Mouse (Mus musculus) bone marrow, adult 2 months (tissue): ENCODE results near the gene Fam184b. TPM values are rescaled to one million over a fixed set of nuclear protein-coding genes. Genes with fewer than 3 reads are reported as not detected.

Experiments
- H3K27ac ChIP-seq: fragments of 200-500 bp; 2 replicates; pipeline ENCODE4 v1.5.1; 2012; ENCODE audit warnings: low read depth, mild to moderate bottlenecking, control low read depth, inconsistent platforms, low read length; ENCODE audit not compliant: control insufficient read depth, poor library complexity, insufficient read depth
- H3K4me1 ChIP-seq: fragments of 200-500 bp; 2 replicates; pipeline ENCODE4 v1.6.1; 2011; ENCODE audit warnings: low read length; ENCODE audit not compliant: control insufficient read depth, insufficient read depth
- H3K4me3 ChIP-seq: fragments of 200-500 bp; replicated peaks from 2 replicates; pipeline ENCODE3; 2011; ENCODE audit warnings: mild to moderate bottlenecking, low read depth, low read length, control low read depth; ENCODE audit not compliant: control insufficient read depth
- CTCF ChIP-seq: fragments of 200-500 bp; IDR thresholded peaks from 2 replicates; pipeline ENCODE4 v1.5.1; 2011; ENCODE audit warnings: low read length, control low read depth; ENCODE audit not compliant: control insufficient read depth, insufficient read depth
- POLR2A ChIP-seq: fragments of 200-500 bp; IDR thresholded peaks from 2 replicates; pipeline ENCODE4 v1.6.1; 2011; ENCODE audit warnings: low read depth, mild to moderate bottlenecking, control low read depth, low read length, borderline replicate concordance; ENCODE audit not compliant: control insufficient read depth
- WGBS: fragments of 180-500 bp; shearing (Covaris S2); methylation state at CpG from one replicate; pipeline ENCODE4 v1.1.7; 2018; 5-methylcytosine and 5-hydroxymethylcytosine counted together
- polyA plus RNA-seq: library from polyadenylated mRNA; stranded (reverse); fragments of >200 nt; gene quantifications from 2 replicates; pipeline ENCODE4 v1.2.4, GENCODE M21; 2011; ENCODE audit warnings: low replicate concordance; ENCODE audit not compliant: missing spikeins, insufficient read depth, insufficient read length

The Fam184b gene
- polyA plus RNA-seq, 1 experiment: not detected

DNA sequence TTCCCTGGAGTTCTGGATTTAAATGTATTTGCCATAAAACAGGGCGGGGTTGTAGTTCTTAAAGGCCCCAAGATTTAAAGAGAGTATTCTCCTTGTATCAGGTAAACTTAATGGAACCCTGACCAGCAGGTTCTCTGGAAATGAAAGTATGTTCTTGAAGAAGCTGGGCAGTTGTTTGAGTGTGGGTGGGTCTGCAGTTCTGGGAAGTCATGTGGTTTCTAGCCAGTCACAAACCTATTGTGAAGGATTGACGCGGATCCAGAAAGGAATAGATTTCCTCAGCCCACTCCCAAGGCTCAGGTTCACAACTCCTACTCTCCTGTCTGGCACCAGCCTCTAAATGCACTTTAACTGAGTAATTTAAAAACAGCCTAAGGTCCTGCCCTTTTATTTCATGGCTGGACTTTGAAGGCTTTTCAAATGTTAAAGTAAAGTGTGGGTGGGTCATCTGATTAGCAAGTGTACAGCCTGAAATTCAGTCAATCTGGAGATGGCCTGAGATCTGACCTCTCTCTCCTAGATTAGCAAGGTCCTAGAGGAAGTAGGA lies 143.9 kb downstream of the Fam184b start:
- H3K4me1 ChIP-seq: no peaks in the 10 kb centered on the region
- no peak for TF ChIP-seq CTCF
- TF ChIP-seq POLR2A: no peak
- 85% methylated on average over 3 of the region's 3 CpGs for WGBS
- H3K4me3 ChIP-seq: no peak overlapping the region
- H3K27ac ChIP-seq: no peak overlapping the region

DNA sequence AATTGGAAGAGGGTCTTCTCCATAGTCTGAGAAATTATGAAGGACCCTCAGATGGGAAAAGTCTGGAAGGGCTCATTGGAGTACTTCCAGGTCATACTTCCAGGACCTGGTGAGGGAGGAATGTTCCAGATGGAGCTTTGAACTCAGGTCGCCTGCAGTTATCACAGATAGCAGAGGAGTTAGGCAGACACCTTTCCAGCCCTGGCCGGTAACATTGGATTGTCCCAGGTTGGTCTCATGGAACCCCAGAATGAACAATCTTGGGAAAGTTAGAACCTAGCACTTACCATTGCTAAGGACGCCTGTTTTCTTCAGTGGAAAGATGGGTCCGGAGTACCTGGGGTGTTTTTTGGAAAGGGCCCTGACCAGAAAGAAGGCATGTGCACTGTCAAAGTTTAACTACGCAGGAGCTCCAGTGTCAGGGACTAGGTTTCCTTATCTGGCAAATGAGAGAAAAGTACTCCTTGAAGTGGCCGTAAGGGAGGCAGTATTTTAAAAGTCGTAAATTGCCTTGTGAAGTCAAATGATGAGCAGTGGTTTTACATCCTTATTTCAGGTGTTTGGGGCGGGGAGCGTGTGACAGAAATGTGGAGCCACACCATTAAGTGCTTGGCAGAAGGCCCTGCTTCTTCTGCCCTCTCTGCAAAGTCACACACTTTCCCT lies 145.2 kb downstream of the Fam184b start:
- WGBS: 71% methylated on average over 9 of the region's 9 CpGs
- TF ChIP-seq POLR2A: no peak
- TF ChIP-seq CTCF: no peak
- Histone ChIP-seq H3K4me1 (no peaks in the 10 kb centered on the region), H3K27ac (no peak overlapping the region), H3K4me3 (no peak overlapping the region)

DNA sequence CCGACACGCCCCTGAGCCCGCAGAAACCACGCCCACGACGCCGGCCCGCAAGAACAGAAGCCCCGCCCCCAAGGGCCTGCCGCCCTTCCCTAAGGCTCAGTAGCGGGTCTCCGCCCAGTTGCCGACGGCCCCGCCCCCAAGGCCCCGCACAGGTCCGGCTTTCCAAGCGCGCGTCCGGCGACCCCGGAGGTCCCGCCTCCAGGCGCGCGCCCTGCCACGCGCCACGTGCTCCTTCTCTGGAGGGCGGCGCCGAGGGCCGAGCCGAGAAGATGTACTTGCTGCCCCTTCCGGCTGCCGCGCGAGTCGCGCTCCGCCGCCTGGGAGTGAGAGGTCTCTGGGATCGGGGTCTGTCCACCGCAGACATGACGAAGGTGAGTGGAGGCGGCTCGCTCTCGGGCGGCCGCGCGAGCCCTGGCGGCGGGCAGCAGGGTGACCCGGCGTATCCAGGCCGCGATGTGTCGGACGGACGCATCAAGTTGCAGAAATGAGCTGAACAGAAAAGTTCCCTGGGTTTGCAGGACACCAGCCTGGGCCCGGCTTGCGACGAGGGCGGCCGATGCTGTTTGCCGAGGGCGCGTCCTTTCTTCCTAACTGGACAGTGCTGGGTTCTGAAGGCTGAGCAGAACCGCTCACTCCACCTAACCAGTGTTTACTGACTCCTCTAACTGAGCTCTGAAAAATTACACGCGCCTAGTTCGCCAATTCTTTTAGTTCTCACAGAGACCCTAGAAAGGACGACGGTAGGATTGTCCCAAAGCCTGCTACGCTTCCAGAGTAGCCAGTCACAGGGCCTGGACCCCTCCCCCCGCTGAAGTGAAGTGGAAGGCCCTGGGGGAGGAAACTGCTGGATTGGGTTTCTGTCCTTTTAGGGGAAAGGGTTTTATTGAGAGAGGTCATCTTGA lies 146.0 kb downstream of the Fam184b start, which contains the start of gene Lap3:
Lap3 (plus strand) TSS at position 184 of the 902 bp plus-strand sequence.
- H3K27ac ChIP-seq: peak within 1 kb of the TSS; percentile 33; the same call in 1 of the 2 replicates
- under 1% methylated on average over 78 of the region's 78 CpGs for WGBS
- TF ChIP-seq POLR2A (peak; percentile 80; the same call in 1 of the 2 replicates), CTCF (no peak)
- H3K4me3 ChIP-seq: peak within 1 kb of the TSS; percentile 70
- H3K4me1 ChIP-seq: no peaks in the 10 kb centered on the region

DNA sequence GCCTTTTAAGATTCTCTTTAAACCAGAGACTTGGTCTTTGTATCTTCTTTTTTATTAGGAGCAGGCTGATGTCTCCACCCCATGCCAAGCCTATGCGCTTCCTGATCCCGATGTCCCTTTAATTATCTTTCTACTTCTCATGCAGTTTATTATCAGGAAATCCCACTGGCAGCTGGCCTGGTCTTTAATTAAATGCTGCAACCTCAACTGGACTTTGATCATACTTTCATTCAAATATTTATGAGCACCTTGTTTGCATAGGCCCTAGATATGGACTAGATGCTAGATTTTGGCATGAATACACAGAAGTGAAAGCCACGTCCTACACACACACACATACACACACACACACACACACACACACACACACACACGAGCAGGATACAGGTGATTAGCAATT lies 147.6 kb downstream of the Fam184b start:
- 67% methylated on average over 4 of the region's 4 CpGs for WGBS
- no peak for TF ChIP-seq POLR2A
- no peak for TF ChIP-seq CTCF
- no peak overlapping the region for H3K27ac ChIP-seq
- H3K4me3 ChIP-seq: no peak overlapping the region
- no peaks in the 10 kb centered on the region for H3K4me1 ChIP-seq

DNA sequence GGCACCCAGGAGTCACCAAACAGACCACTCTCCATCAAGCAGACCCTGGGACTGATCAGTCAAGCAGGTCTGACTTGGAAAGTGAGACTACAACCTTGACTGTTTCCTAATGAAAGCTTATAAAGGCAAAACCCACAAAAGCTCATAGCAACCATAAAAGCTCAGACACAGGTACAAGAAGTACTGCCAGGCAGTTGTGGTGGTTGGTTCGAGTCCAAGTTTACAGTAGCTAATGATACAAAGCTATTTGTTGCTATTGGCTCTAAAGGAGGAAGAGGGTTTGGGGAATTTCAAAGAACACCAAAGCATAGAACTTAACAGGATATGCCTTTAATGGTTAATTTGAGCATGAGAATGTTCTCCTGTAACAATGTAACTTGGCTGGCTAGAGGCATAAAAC lies 155.8 kb downstream of the Fam184b start:
- TF ChIP-seq CTCF (no peak), POLR2A (no peak)
- Histone ChIP-seq H3K4me1 (no peaks in the 10 kb centered on the region), H3K27ac (no peak overlapping the region), H3K4me3 (no peak overlapping the region)
- 74% methylated on average over 1 of the region's 1 CpGs for WGBS

DNA sequence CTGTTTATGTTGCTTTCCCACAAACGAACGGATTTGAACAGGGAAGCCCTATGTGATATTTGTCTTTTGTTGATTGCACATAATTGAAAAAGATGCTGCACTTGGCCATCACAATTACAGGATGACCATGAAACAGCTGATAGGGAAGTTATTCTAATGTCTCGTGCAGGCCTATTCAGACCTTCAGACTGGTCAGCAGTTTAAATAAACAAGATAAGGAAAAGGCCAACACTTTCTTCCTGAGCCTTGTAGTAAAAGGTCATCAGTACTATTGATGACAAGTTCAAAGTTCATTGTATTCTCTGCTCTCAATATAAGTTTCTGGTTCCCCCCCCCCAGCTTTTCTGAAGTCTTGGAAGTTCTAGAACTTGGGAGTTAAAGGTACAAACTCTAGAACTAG lies 156.8 kb downstream of the Fam184b start:
- TF ChIP-seq CTCF (no peak), POLR2A (no peak)
- 69% methylated on average over 3 of the region's 3 CpGs for WGBS

DNA sequence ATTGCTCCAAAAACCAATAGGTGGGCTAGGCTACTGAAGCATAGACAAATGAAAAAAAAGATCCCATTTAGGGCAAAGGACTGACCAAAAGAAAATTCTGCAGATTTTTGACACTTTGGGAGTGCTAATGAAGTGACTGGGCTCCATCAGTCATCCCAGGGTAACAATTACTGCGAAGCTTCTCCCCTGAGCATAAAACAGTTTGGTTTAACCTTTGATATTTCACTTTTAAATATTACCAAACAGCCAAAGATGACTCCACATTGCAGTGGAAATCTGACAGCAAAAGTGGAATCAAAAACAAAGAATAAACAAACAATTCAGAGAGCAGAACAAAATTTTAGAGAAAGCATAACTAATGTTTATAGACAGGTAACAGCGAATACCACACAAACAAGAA lies 158.3 kb downstream of the Fam184b start:
- TF ChIP-seq POLR2A: no peak
- TF ChIP-seq CTCF: no peak
- WGBS: 84% methylated on average over 2 of the region's 2 CpGs
- Histone ChIP-seq H3K4me1 (no peaks in the 10 kb centered on the region), H3K27ac (no peak overlapping the region), H3K4me3 (no peak overlapping the region)

More for the DNA sequence above, 156.8 kb downstream of the Fam184b start:
- no peak overlapping the region for H3K27ac ChIP-seq
- H3K4me3 ChIP-seq: no peak overlapping the region
- no peaks in the 10 kb centered on the region for H3K4me1 ChIP-seq

DNA sequence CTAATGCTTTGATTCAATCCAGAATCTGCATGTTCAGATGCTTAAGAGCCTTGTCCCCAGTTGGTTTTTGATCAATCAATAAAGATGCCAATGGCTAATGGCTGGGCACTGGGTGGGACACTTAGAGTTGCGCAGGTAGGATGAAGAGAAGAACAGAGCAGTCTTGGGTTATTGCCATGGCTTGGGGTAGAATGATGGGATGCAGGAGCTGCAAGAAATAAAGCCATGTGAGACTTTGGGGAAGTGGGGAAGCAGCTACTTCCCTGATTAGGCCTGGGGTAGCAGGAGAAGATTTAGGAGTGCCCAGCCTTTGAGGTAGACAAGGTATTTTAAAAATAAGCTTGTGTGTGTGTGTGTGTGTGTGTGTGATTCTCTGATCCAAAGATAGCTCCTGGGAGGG lies 159.3 kb downstream of the Fam184b start:
- TF ChIP-seq POLR2A: no peak
- no peak for TF ChIP-seq CTCF
- Histone ChIP-seq H3K27ac (no peak overlapping the region), H3K4me1 (no peaks in the 10 kb centered on the region), H3K4me3 (no peak overlapping the region)
- 97% methylated on average over 1 of the region's 1 CpGs for WGBS

Other genes starting within 250 kb of the Fam184b start
- gene Qdpr, start 189.4 kb downstream of the Fam184b start, polyA plus RNA-seq: 25.8 and 27.6 TPM in 2 replicates
- gene Clrn2, start 185.9 kb downstream of the Fam184b start, polyA plus RNA-seq: not detected in 2 replicates
- 19.4 and 65.3 TPM in 2 replicates for gene Lap3, start 146.2 kb downstream of the Fam184b start, polyA plus RNA-seq
- gene Med28, start 119.4 kb downstream of the Fam184b start, polyA plus RNA-seq: 133 and 149 TPM in 2 replicates
- gene Ncapg, start 30.3 kb upstream of the Fam184b start, polyA plus RNA-seq: 59.3 and 90.9 TPM in 2 replicates
- 1.6 and 3.7 TPM in 2 replicates for gene Lcorl, start 218.0 kb upstream of the Fam184b start, polyA plus RNA-seq